In the genomic region with DNA sequence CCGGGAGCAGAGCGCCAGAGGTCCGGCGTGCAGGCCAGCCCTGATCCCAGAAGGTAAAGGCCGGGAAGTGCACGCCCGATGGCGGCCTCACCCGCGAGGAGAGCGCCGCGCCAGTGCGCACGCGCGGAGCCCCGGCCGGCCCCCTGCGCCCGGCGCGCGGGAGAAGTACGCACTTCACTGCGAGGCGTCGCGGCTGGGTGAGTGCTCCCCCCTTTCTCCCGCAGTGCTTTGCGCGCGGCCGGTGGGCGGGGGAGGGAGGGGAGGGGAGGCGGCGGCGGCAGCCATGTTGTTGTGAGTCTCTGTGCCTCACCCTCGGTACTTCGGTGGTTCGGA, we compare ENCODE assay signal across 8 mouse cellular contexts. TPM values are rescaled to one million over a fixed set of nuclear protein-coding genes. Genes with fewer than 3 reads are reported as not detected.
DNase-seq lines count a peak whose midpoint lies in the region; ATAC-seq and TF ChIP-seq lines count a peak whose summit lies in the region.

A gene (plus strand): TSS at position 161 of the 333 bp plus-strand sequence.

- 0% methylated on average over 27 of the region's 41 CpGs for WGBS in hindbrain, postnatal 0 days

- intact Hi-C loops in gastrocnemius, adult 2 months (cut with DNase I) = loop anchor here (2.0 kb wide), 1 partner anchor 33 kb away; no protein-coding TSS in a partner anchor
- intact Hi-C loops in left cerebral cortex, adult 2 months (cut with DNase I) = loop anchor here (1.0 to 10.0 kb wide), 2 partner anchors 33 to 349 kb away; no protein-coding TSS in a partner anchor

- peaks cover 19% of the 10 kb centered on the region for H3K4me1 ChIP-seq in hindbrain, postnatal 0 days (ENCODE audit: insufficient read depth, low read length)

- no peak; the same call in 1 of the 2 replicates for TF ChIP-seq CTCF in gastrocnemius, adult 2 months (IDR thresholded peaks at IDR 0.05)
- TF ChIP-seq CTCF in hindbrain, postnatal 0 days (IDR thresholded peaks at IDR 0.05; ENCODE audit: low read depth) = no peak
- TF ChIP-seq CTCF in left cerebral cortex, adult 2 months (IDR thresholded peaks at IDR 0.05) = no peak; the same call in 1 of the 2 replicates

- H3K27ac ChIP-seq in gastrocnemius, adult 2 months = peak within 1 kb of the TSS; percentile 97
- peak within 1 kb of the TSS; percentile 98 for H3K27ac ChIP-seq in hindbrain, postnatal 0 days
- peak within 1 kb of the TSS; percentile 92 for H3K27ac ChIP-seq in left cerebral cortex, adult 2 months

- H3K4me2 ChIP-seq in hindbrain, postnatal 0 days (ENCODE audit: low read depth, low read length) = peak within 1 kb of the TSS; percentile 64

- peak within 1 kb of the TSS; percentile 99 for H3K9ac ChIP-seq in hindbrain, postnatal 0 days (replicated peaks; ENCODE audit: low read length)

- peak within 1 kb of the TSS; percentile 93 for H3K4me3 ChIP-seq in gastrocnemius, adult 2 months
- peak within 1 kb of the TSS; percentile 93 for H3K4me3 ChIP-seq in hindbrain, postnatal 0 days (ENCODE audit: low read length)
- peak within 1 kb of the TSS; percentile 88 for H3K4me3 ChIP-seq in left cerebral cortex, adult 2 months

- peak; percentile 70 for DNase-seq in WW6 (ENCODE audit: low read depth, low spot score)
- peak; percentile 77 to 95 for DNase-seq in cerebellum, postnatal 4 days (ENCODE audit: low spot score in 2 of 2)
- peak; percentile 97 for DNase-seq in gastrocnemius, adult 2 months
- DNase-seq in hindbrain, postnatal 0 days (ENCODE audit: low spot score) = peak; percentile 98
- peak; percentile 94 to 95 for DNase-seq in left cerebral cortex, adult 2 months (ENCODE audit: extremely low spot score in 1 of 2, low spot score in 2 of 2)
- peak; percentile 89 to 92 for DNase-seq in right cerebral cortex, adult 2 months (ENCODE audit: low spot score in 2 of 2)
- peak; percentile 92 for DNase-seq in urinary bladder, postnatal 14 days (ENCODE audit: low spot score)

- no peaks in the 10 kb centered on the region for H3K9me3 ChIP-seq in hindbrain, postnatal 0 days (ENCODE audit: low read length)

- peak; percentile 97 for ATAC-seq in hindbrain, postnatal 0 days
- peak; percentile 98 for ATAC-seq in megakaryocyte, adult 5-6 weeks (ENCODE audit: poor library complexity, severe bottlenecking)

- H3K27me3 ChIP-seq in hindbrain, postnatal 0 days (ENCODE audit: insufficient read depth, low read length) = no peaks in the 10 kb centered on the region

- no peaks in the 10 kb centered on the region for H3K36me3 ChIP-seq in hindbrain, postnatal 0 days (ENCODE audit: insufficient read depth, low read length)

RNA-seq across cellular contexts. Expression of the gene that starts here (rescaled TPM):
- 10 to 100 TPM; 83.1 to 83.6 TPM for total RNA-seq in gastrocnemius, adult 2 months (2021)
- 118 and 133 TPM in 2 replicates for total RNA-seq in hindbrain, postnatal 0 days (2014; rRNA removed)
- polyA plus RNA-seq in hindbrain, postnatal 0 days (2015; fragmentation: Nextera tagmentation; extraction: Ambion mirVana) = 31.1 and 34.5 TPM in 2 replicates
- total RNA-seq in left cerebral cortex, adult 2 months (2021) = 100 to 1,000 TPM; 193 to 209 TPM
- total RNA-seq in megakaryocyte, adult 5-6 weeks (2015) = 152 and 162 TPM in 2 replicates
- total RNA-seq in megakaryocyte, adult 5-6 weeks (2017) = 119 and 124 TPM in 2 replicates

Comparison
In these comparisons a context has a peak if more than half of its experiments do, and no peak if none do; other contexts are left out.
1. Peak in every context shown above with its lines: DNase-seq, ATAC-seq, H3K4me3 ChIP-seq and H3K27ac ChIP-seq.